Mouse (Mus musculus) ovary, postnatal 14 days (tissue): ENCODE results near the gene Fam205a3.
"Not testable (repeated sequence)": the region's sequence is repeated elsewhere in the genome, so short reads cannot be mapped to it uniquely, and the experiment has no call there.

ENCODE experiments used
- DNase-seq: peaks from one replicate; pipeline ENCODE4 v3.0.0; 2022; ENCODE audit warnings: low spot score

Fam205a3 gene

GRCm38 (mm10) chr4:42318034-42318433 is at the start of gene Fam205a3:
TSS of gene Fam205a3 (plus strand) at chr4:42318334.
- not testable (repeated sequence) for DNase-seq

DNA sequence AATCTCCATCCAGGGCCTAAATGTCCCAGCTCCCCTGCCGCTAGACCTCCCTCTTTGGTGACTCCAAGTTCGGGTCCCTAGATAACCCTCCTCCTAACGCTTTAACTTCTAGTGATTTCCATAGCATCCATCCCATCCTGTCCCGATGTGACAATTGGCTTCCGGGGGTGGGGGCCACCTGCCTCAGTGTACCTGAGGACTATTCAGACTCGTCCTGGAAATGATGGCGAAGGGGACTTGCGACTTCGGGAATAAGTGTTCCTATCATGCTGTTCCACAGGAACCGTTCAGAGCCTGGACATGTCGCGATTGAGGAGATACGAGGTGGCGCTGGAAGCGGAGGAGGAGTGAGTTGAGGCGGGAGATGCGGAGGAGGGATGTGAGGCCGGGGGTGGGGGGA is 24.2 kb upstream of the Fam205a3 start, which contains the start of gene Gm21953:
Gm21953 (plus strand) TSS at position 301 of the 400 bp plus-strand sequence.
- not testable (repeated sequence) for DNase-seq
